Mouse (Mus musculus): Measurements from ENCODE around the gene Pdzd8. TPM values are rescaled to one million over a fixed set of nuclear protein-coding genes. Genes with fewer than 3 reads are reported as not detected.
A peak's percentile ranks its signal among the peaks of the same experiment; 100 is the strongest.

The Pdzd8 gene
- polyA plus RNA-seq, 1 experiment from 2014 or later, result 11.8 TPM

GRCm38 (mm10) chr19:59264838-59265532 is 80.6 kb downstream of the Pdzd8 start:
- Histone ChIP-seq H3K4me3 (no peak overlapping the region), H3K36me3 (no peaks in the 10 kb centered on the region), H3K27me3 (peaks cover 37% of the 10 kb centered on the region), H3K4me1 (peaks cover 23% of the 10 kb centered on the region), H3K4me2 (replicated peaks) (no peak overlapping the region), H3K9ac (no peak overlapping the region), H3K9me3 (no peaks in the 10 kb centered on the region), H3K27ac (no peak overlapping the region)
- ATAC-seq (ENCODE audit: low FRiP score, low read depth), result no peak
- WGBS, result 78% methylated on average over 9 of the region's 9 CpGs

- H3K27ac ChIP-seq, result no peak overlapping the region
- WGBS, result 88% methylated on average over 9 of the region's 9 CpGs
These were observed 82.4 kb downstream of the Pdzd8 start for GRCm38 (mm10) chr19:59263171-59263570.

GRCm38 (mm10) chr19:59261604-59262003 is 84.0 kb downstream of the Pdzd8 start:
- ATAC-seq (ENCODE audit: low FRiP score, low read depth), result no peak
- H3K4me1 ChIP-seq, result peaks cover 14% of the 10 kb centered on the region
- H3K4me3 ChIP-seq, result peak overlapping the region; percentile 47
- peaks cover 4% of the 10 kb centered on the region; the same call in 1 of the 2 replicates for H3K9me3 ChIP-seq
- peak overlapping the region; percentile 80 for H3K4me2 ChIP-seq (replicated peaks)
- H3K36me3 ChIP-seq, result no peaks in the 10 kb centered on the region
- 59% methylated on average over 7 of the region's 7 CpGs for WGBS
- H3K27ac ChIP-seq, result no peak overlapping the region
- H3K9ac ChIP-seq, result no peak overlapping the region
- peaks cover 37% of the 10 kb centered on the region for H3K27me3 ChIP-seq

More at GRCm38 (mm10) chr19:59263171-59263570, 82.4 kb downstream of the Pdzd8 start:
- Histone ChIP-seq H3K27me3 (peaks cover 37% of the 10 kb centered on the region), H3K36me3 (no peaks in the 10 kb centered on the region), H3K4me3 (no peak overlapping the region), H3K9me3 (no peaks in the 10 kb centered on the region), H3K9ac (no peak overlapping the region), H3K4me1 (peaks cover 23% of the 10 kb centered on the region), H3K4me2 (replicated peaks) (no peak overlapping the region)
- no peak for ATAC-seq (ENCODE audit: low FRiP score, low read depth)

GRCm38 (mm10) chr19:59260718-59261442 is 84.7 kb downstream of the Pdzd8 start, which contains the start of gene Slc18a2:
Gene Slc18a2, plus strand, starts transcription at chr19:59260896.
- H3K9me3 ChIP-seq, result peaks cover 4% of the 10 kb centered on the region; the same call in 1 of the 2 replicates
- peaks cover 37% of the 10 kb centered on the region for H3K27me3 ChIP-seq
- H3K4me1 ChIP-seq, result peaks cover 14% of the 10 kb centered on the region
- peak within 1 kb of the TSS; percentile 80 for H3K4me2 ChIP-seq (replicated peaks)
- no peak within 1 kb of the TSS for H3K27ac ChIP-seq
- WGBS, result under 1% methylated on average over 55 of the region's 55 CpGs
- H3K36me3 ChIP-seq, result no peaks in the 10 kb centered on the region
- peak within 1 kb of the TSS; percentile 47 for H3K4me3 ChIP-seq
- peak; percentile 81 for ATAC-seq (ENCODE audit: low FRiP score, low read depth)
- peak within 1 kb of the TSS; percentile 62 for H3K9ac ChIP-seq

DNA sequence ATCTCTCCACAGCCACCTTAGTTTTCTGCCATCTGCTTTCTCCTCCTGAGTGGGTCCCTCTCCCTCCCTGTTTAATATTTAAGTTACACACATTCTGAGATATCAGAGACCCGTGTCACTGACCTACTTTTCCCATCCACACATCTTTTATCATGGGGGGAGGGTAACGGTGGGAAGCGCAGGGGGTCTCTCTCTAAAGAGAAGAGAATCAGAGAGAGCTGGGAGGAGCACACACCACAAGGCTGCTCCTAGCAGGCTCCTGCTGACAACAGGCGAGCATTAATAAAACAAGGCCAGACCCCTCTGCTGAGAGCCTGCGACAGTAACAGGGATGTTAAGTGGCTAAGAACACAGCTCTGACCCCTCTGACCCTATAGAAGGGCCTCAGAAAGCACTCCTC is 85.9 kb downstream of the Pdzd8 start:
- Histone ChIP-seq H3K36me3 (no peaks in the 10 kb centered on the region), H3K4me1 (peaks cover 14% of the 10 kb centered on the region), H3K4me2 (replicated peaks) (no peak overlapping the region), H3K27me3 (peaks cover 37% of the 10 kb centered on the region), H3K9ac (no peak overlapping the region), H3K4me3 (no peak overlapping the region), H3K9me3 (peaks cover 4% of the 10 kb centered on the region; the same call in 1 of the 2 replicates), H3K27ac (no peak overlapping the region)
- WGBS, result 38% methylated on average over 5 of the region's 5 CpGs
- no peak for ATAC-seq (ENCODE audit: low FRiP score, low read depth)

DNA sequence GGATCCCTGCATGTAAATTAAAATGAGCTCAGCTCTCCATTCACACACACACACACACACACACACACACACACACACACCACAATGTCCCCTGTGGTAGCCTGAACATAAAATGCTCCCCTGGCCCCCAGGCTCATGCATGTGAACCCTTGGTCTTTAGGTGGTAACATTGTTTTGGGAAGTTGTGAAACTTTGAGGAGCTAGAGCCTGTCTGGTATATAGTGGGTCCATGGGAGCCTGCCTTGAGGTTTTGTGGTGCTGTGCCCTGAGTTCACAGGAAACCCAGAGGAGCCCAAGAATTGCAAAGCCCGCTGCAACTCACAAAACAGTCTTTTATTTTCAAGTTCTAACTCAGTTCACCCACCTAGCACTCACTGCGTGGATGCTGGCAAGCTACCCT is 92.9 kb downstream of the Pdzd8 start:
- ATAC-seq (ENCODE audit: low FRiP score, low read depth), result no peak

DNA sequence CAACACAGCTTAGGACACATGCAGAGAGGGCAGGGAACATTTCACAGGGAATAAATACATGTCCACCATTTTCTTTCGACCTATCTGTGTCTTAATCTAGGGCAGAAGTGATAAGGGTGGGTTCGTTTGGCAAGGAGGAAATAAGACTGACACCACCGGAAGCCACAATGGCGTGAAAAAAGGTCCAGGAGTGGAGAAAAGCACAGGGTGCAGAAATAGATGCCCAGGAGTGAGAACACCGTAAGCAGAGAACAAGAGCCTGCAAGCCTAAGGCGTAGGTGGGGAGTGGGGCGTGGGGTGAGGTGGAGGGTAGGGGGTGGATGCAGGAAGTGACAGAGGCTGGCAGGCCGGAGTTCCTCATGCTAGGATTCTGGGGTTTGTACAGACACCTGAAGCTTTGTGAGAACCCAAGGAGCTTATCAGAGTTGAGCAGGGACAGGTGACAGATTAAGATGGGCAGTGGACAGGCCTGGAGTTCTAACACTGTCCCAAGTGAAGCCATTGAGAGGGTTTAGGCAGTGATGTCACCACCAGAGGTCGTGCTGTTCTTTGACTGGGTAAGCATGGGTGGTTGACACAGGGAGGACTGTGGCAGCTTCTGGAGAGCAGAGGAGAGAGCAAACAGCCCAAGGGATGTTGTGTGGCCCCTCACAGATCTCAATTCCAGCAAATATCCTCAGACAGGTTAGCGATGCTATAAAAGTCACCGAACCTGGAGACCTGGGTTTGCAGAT is 96.9 kb downstream of the Pdzd8 start:
- no peaks in the 10 kb centered on the region for H3K4me1 ChIP-seq
- WGBS, result 70% methylated on average over 11 of the region's 11 CpGs
- no peak overlapping the region for H3K9ac ChIP-seq
- H3K36me3 ChIP-seq, result no peaks in the 10 kb centered on the region
- no peaks in the 10 kb centered on the region for H3K27me3 ChIP-seq
- no peak for ATAC-seq (ENCODE audit: low FRiP score, low read depth)
- no peak overlapping the region for H3K4me2 ChIP-seq (replicated peaks)
- H3K27ac ChIP-seq, result no peak overlapping the region
- H3K4me3 ChIP-seq, result no peak overlapping the region
- no peaks in the 10 kb centered on the region for H3K9me3 ChIP-seq

More for the DNA sequence above, 92.9 kb downstream of the Pdzd8 start:
- WGBS, result 64% methylated on average over 2 of the region's 2 CpGs
- H3K9me3 ChIP-seq, result peaks cover 4% of the 10 kb centered on the region; the same call in 1 of the 2 replicates
- H3K36me3 ChIP-seq, result no peaks in the 10 kb centered on the region
- H3K27me3 ChIP-seq, result no peaks in the 10 kb centered on the region
- H3K4me3 ChIP-seq, result no peak overlapping the region
- no peak overlapping the region for H3K27ac ChIP-seq
- H3K4me2 ChIP-seq (replicated peaks), result no peak overlapping the region
- no peaks in the 10 kb centered on the region for H3K4me1 ChIP-seq
- no peak overlapping the region for H3K9ac ChIP-seq

GRCm38 (mm10) chr19:59248144-59248543 is 97.4 kb downstream of the Pdzd8 start:
- 75% methylated on average over 4 of the region's 4 CpGs for WGBS
- H3K27me3 ChIP-seq, result no peaks in the 10 kb centered on the region
- no peaks in the 10 kb centered on the region for H3K36me3 ChIP-seq
- H3K4me1 ChIP-seq, result no peaks in the 10 kb centered on the region
- H3K27ac ChIP-seq, result no peak overlapping the region
- H3K4me3 ChIP-seq, result no peak overlapping the region
- H3K9ac ChIP-seq, result no peak overlapping the region
- H3K9me3 ChIP-seq, result no peaks in the 10 kb centered on the region
- no peak for ATAC-seq (ENCODE audit: low FRiP score, low read depth)
- H3K4me2 ChIP-seq (replicated peaks), result no peak overlapping the region

Other genes with a start within 250 kb of the Pdzd8 start
- gene Vax1, start 175.7 kb downstream of the Pdzd8 start, polyA plus RNA-seq (2015; fragmentation: Nextera tagmentation; extraction: Ambion mirVana), result 0.14 TPM in 1 of 2 replicates, not detected in the other
- gene Kcnk18, start 126.6 kb downstream of the Pdzd8 start, polyA plus RNA-seq (2015; fragmentation: Nextera tagmentation; extraction: Ambion mirVana), result 0.04 TPM in 1 of 2 replicates, not detected in the other
- gene Slc18a2, start 84.9 kb downstream of the Pdzd8 start, polyA plus RNA-seq (2015; fragmentation: Nextera tagmentation; extraction: Ambion mirVana), result 8.5 and 9.1 TPM in 2 replicates
- gene Rps12-ps3, start 23.5 kb downstream of the Pdzd8 start, polyA plus RNA-seq (2015; fragmentation: Nextera tagmentation; extraction: Ambion mirVana), result 13.8 and 22.6 TPM in 2 replicates
- gene Emx2, start 112.6 kb upstream of the Pdzd8 start, polyA plus RNA-seq (2015; fragmentation: Nextera tagmentation; extraction: Ambion mirVana), result 18.7 and 18.9 TPM in 2 replicates